Mouse (Mus musculus) midbrain, postnatal 0 days (tissue): ENCODE results near the gene Hist1h2ab. TPM values are rescaled to one million over a fixed set of nuclear protein-coding genes. Genes with fewer than 3 reads are reported as not detected.

ENCODE experiments used
- ATAC-seq: fragments of 200-750 bp; cut with Nextera tagmentation; 2 replicates; pipeline ENCODE4 v1.8.0; 2017; ENCODE audit warnings: moderate number of reproducible peaks, mild to moderate bottlenecking, moderate TSS enrichment, moderate library complexity; ENCODE audit not compliant: low FRiP score
- DNase-seq: peaks from one replicate; pipeline ENCODE4 v3.0.0-alpha.2; 2015; ENCODE audit warnings: low spot score
- H3K27ac ChIP-seq: fragments of 300-500 bp; sonication (generic); 2 replicates; pipeline ENCODE4 v1.5.1; 2014; ENCODE audit warnings: low read depth, mild to moderate bottlenecking, low read length, mixed read lengths
- H3K27me3 ChIP-seq: fragments of 300-500 bp; sonication (generic); 2 replicates; pipeline ENCODE4 v1.6.1; 2014; ENCODE audit warnings: low read length, control low read depth, mixed read lengths; ENCODE audit not compliant: insufficient read depth
- H3K36me3 ChIP-seq: fragments of 300-500 bp; sonication (generic); 2 replicates; pipeline ENCODE4 v1.6.1; 2014; ENCODE audit warnings: low read length, control low read depth, mixed read lengths; ENCODE audit not compliant: insufficient read depth
- H3K4me1 ChIP-seq: fragments of 300-500 bp; sonication (generic); 2 replicates; pipeline ENCODE4 v1.6.1; 2014; ENCODE audit warnings: mild to moderate bottlenecking, control low read depth, antibody characterized with exemption, low read length, mixed read lengths; ENCODE audit not compliant: insufficient read depth
- H3K4me2 ChIP-seq: fragments of 300-500 bp; sonication (generic); 2 replicates; pipeline ENCODE4 v1.6.1; 2014; ENCODE audit warnings: low read depth, mild to moderate bottlenecking, low read length, mixed read lengths; ENCODE audit not compliant: poor library complexity, severe bottlenecking
- H3K4me3 ChIP-seq: fragments of 300-500 bp; sonication (generic); 2 replicates; pipeline ENCODE4 v1.5.1; 2014; ENCODE audit warnings: low read depth, mild to moderate bottlenecking, low read length, moderate library complexity
- H3K9ac ChIP-seq: fragments of 300-500 bp; sonication (generic); replicated peaks from 2 replicates; pipeline ENCODE4 v1.6.1; 2014; ENCODE audit warnings: mild to moderate bottlenecking, low read length, moderate library complexity, mixed read lengths; ENCODE audit not compliant: poor library complexity, severe bottlenecking
- H3K9me3 ChIP-seq: fragments of 300-500 bp; sonication (generic); 2 replicates; pipeline ENCODE4 v1.6.1; 2016; ENCODE audit warnings: low read length, control low read depth
- CTCF ChIP-seq: IDR thresholded peaks from 2 replicates; pipeline ENCODE4 v1.5.1; 2016; ENCODE audit warnings: antibody characterized with exemption, mild to moderate bottlenecking
- WGBS: fragments of 180-500 bp; shearing (Covaris S2); extraction: QIAGEN DNeasy Blood & Tissue Kit; methylation state at CpG from one replicate; pipeline ENCODE4 v1.1.7; 2014; 5-methylcytosine and 5-hydroxymethylcytosine counted together
- polyA plus RNA-seq: library from polyadenylated mRNA; unstranded; fragments of >200 nt; fragmentation: Nextera tagmentation; extraction: Ambion mirVana; gene quantifications from 2 replicates; pipeline ENCODE4 v1.2.1, GENCODE M21; 2015
- total RNA-seq: library from RNA; depleted of rRNA; stranded (reverse); fragments of >200 nt; gene quantifications from 2 replicates; pipeline ENCODE4 v1.2.3, GENCODE M21; 2014

Gene Hist1h2ab
- total and polyA plus RNA-seq, 2 experiments from 2014 or later, result 2.1 to 290 TPM

GRCm38 (mm10) chr13:23724239-23724638, 26.7 kb upstream of the Hist1h2ab start:
- WGBS, result 82% methylated on average over 4 of the region's 4 CpGs
- ATAC-seq (no peak), DNase-seq (no peak)
- H3K9ac ChIP-seq, result no peak overlapping the region
- no peaks in the 10 kb centered on the region for H3K4me1 ChIP-seq
- no peaks in the 10 kb centered on the region for H3K36me3 ChIP-seq
- H3K4me3 ChIP-seq, result no peak overlapping the region
- no peak for TF ChIP-seq CTCF
- H3K27me3 ChIP-seq, result no peaks in the 10 kb centered on the region
- no peaks in the 10 kb centered on the region for H3K9me3 ChIP-seq
- no peak overlapping the region for H3K4me2 ChIP-seq
- no peak overlapping the region for H3K27ac ChIP-seq

- H3K4me3 ChIP-seq, result no peak overlapping the region
- no peak for TF ChIP-seq CTCF
- ATAC-seq, result no peak
Measured at GRCm38 (mm10) chr13:23725213-23725612, 25.7 kb upstream of the Hist1h2ab start.

GRCm38 (mm10) chr13:23728472-23729191, 22.3 kb upstream of the Hist1h2ab start:
- Histone ChIP-seq H3K9me3 (no peaks in the 10 kb centered on the region), H3K4me1 (no peaks in the 10 kb centered on the region), H3K9ac (no peak overlapping the region), H3K36me3 (no peaks in the 10 kb centered on the region), H3K4me2 (no peak overlapping the region), H3K27ac (no peak overlapping the region), H3K27me3 (no peaks in the 10 kb centered on the region), H3K4me3 (no peak overlapping the region)
- DNase-seq, result no peak
- no peak for ATAC-seq
- WGBS, result 84% methylated on average over 18 of the region's 18 CpGs
- TF ChIP-seq CTCF, result no peak

More at GRCm38 (mm10) chr13:23725213-23725612, 25.7 kb upstream of the Hist1h2ab start:
- Histone ChIP-seq H3K27me3 (no peaks in the 10 kb centered on the region), H3K9ac (no peak overlapping the region), H3K4me1 (no peaks in the 10 kb centered on the region), H3K36me3 (no peaks in the 10 kb centered on the region), H3K4me2 (no peak overlapping the region), H3K9me3 (no peaks in the 10 kb centered on the region), H3K27ac (no peak overlapping the region)
- WGBS, result no CpG with 5 or more reads among the region's 1 CpGs
- no peak for DNase-seq

GRCm38 (mm10) chr13:23729192-23729525, 21.8 kb upstream of the Hist1h2ab start:
- Histone ChIP-seq H3K27ac (no peak overlapping the region), H3K4me3 (no peak overlapping the region), H3K4me1 (no peaks in the 10 kb centered on the region), H3K4me2 (no peak overlapping the region), H3K36me3 (no peaks in the 10 kb centered on the region), H3K27me3 (no peaks in the 10 kb centered on the region), H3K9ac (no peak overlapping the region), H3K9me3 (no peaks in the 10 kb centered on the region)
- 89% methylated on average over 9 of the region's 9 CpGs for WGBS
- no peak for TF ChIP-seq CTCF
- DNase-seq (no peak), ATAC-seq (no peak)

- no peak overlapping the region for H3K9ac ChIP-seq
- no peak overlapping the region for H3K27ac ChIP-seq
- no peak for TF ChIP-seq CTCF
- H3K4me2 ChIP-seq, result no peak overlapping the region
- H3K4me1 ChIP-seq, result no peaks in the 10 kb centered on the region
- no peak overlapping the region for H3K4me3 ChIP-seq
- ATAC-seq (no peak), DNase-seq (no peak)
- H3K27me3 ChIP-seq, result no peaks in the 10 kb centered on the region
- no peaks in the 10 kb centered on the region for H3K9me3 ChIP-seq
- H3K36me3 ChIP-seq, result no peaks in the 10 kb centered on the region
- 91% methylated on average over 5 of the region's 5 CpGs for WGBS
Measured at GRCm38 (mm10) chr13:23729706-23730105, 21.2 kb upstream of the Hist1h2ab start.

- 61% methylated on average over 8 of the region's 8 CpGs for WGBS
- Histone ChIP-seq H3K9ac (no peak overlapping the region), H3K4me2 (no peak overlapping the region), H3K4me1 (no peaks in the 10 kb centered on the region), H3K36me3 (no peaks in the 10 kb centered on the region), H3K4me3 (no peak overlapping the region), H3K27me3 (no peaks in the 10 kb centered on the region), H3K27ac (no peak overlapping the region), H3K9me3 (no peaks in the 10 kb centered on the region)
- DNase-seq (no peak), ATAC-seq (no peak)
- TF ChIP-seq CTCF, result no peak
Measured at GRCm38 (mm10) chr13:23730479-23730878, 20.4 kb upstream of the Hist1h2ab start.
